Mouse (Mus musculus) forebrain, postnatal 0 days (tissue): ENCODE data around the gene Tmem135. TPM values are rescaled to one million over a fixed set of nuclear protein-coding genes. Genes with fewer than 3 reads are reported as not detected.

Source experiments
- ATAC-seq: fragments of 200-750 bp; cut with Nextera tagmentation; 2 replicates; pipeline ENCODE4 v1.8.0; 2017; ENCODE audit warnings: mild to moderate bottlenecking, moderate library complexity
- DNase-seq: peaks from one replicate; pipeline ENCODE4 v3.0.0-alpha.2; 2015
- H3K27ac ChIP-seq: fragments of 300-500 bp; sonication (generic); 2 replicates; pipeline ENCODE4 v1.5.1; 2014; ENCODE audit warnings: low read depth, mild to moderate bottlenecking, antibody characterized with exemption, low read length, moderate library complexity, mixed read lengths
- H3K27me3 ChIP-seq: fragments of 300-500 bp; sonication (generic); 2 replicates; pipeline ENCODE4 v1.6.1; 2014; ENCODE audit warnings: mild to moderate bottlenecking, low read length, mixed read lengths; ENCODE audit not compliant: insufficient read depth
- H3K36me3 ChIP-seq: fragments of 300-500 bp; sonication (generic); 2 replicates; pipeline ENCODE4 v1.6.1; 2014; ENCODE audit warnings: mild to moderate bottlenecking, moderate library complexity; ENCODE audit not compliant: insufficient read depth
- H3K4me1 ChIP-seq: fragments of 300-500 bp; sonication (generic); 2 replicates; pipeline ENCODE4 v1.6.1; 2014; ENCODE audit warnings: antibody characterized with exemption; ENCODE audit not compliant: insufficient read depth
- H3K4me2 ChIP-seq: fragments of 300-500 bp; sonication (generic); 2 replicates; pipeline ENCODE4 v1.6.1; 2014; ENCODE audit warnings: low read depth, mild to moderate bottlenecking, moderate library complexity
- H3K4me3 ChIP-seq: fragments of 300-500 bp; sonication (generic); 2 replicates; pipeline ENCODE4 v1.5.1; 2014; ENCODE audit warnings: low read depth, low read length, mixed read lengths
- H3K9ac ChIP-seq: fragments of 300-500 bp; sonication (generic); 2 replicates; pipeline ENCODE4 v1.6.1; 2014; ENCODE audit warnings: mild to moderate bottlenecking
- H3K9me3 ChIP-seq: fragments of 300-500 bp; sonication (generic); 2 replicates; pipeline ENCODE4 v1.6.1; 2016; ENCODE audit warnings: low read length
- CTCF ChIP-seq: sonication (generic); IDR thresholded peaks from 2 replicates; pipeline ENCODE4 v1.5.1; 2016; ENCODE audit warnings: antibody characterized with exemption, control low read depth, low read depth
- WGBS: fragments of 180-500 bp; shearing (Covaris S2); extraction: QIAGEN DNeasy Blood & Tissue Kit; methylation state at CpG from one replicate; pipeline ENCODE4 v1.1.7; 2014; 5-methylcytosine and 5-hydroxymethylcytosine counted together
- polyA plus RNA-seq: library from polyadenylated mRNA; unstranded; fragments of >200 nt; fragmentation: Nextera tagmentation; extraction: Ambion mirVana; gene quantifications from 2 replicates; pipeline ENCODE4 v1.2.1, GENCODE M21; 2015
- total RNA-seq: library from RNA; depleted of rRNA; stranded (reverse); fragments of >200 nt; gene quantifications from 2 replicates; pipeline ENCODE4 v1.2.3, GENCODE M21; 2014

The Tmem135 gene
- total and polyA plus RNA-seq, 2 experiments from 2014 or later: 23.2 to 27.9 TPM

DNA sequence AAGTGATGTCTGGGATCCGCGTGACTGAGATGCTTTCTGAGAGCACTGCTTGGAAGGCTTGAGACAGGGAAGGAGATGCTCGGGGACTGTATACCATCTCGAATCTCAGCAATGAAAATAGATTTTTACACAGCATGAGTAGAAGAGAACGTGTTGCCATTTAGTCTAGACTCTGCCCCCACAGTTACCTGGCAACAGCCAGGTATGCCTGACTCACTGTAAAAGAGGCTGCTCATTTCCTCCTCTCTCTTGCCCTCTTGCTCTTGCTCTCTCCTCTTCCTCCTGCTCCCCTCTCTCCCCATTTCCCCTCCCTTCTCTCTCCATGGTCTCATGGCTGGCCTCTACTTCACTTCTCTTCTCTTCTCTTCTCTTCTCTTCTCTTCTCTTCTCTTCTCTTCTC lies 20.6 kb upstream of the Tmem135 start:
- Histone ChIP-seq H3K27ac (no peak overlapping the region), H3K9me3 (no peaks in the 10 kb centered on the region), H3K36me3 (no peaks in the 10 kb centered on the region), H3K4me1 (no peaks in the 10 kb centered on the region), H3K4me2 (no peak overlapping the region), H3K9ac (no peak overlapping the region), H3K27me3 (no peaks in the 10 kb centered on the region), H3K4me3 (no peak overlapping the region)
- ATAC-seq (peak; percentile 40; the same call in 1 of the 2 replicates), DNase-seq (no peak)
- no peak for TF ChIP-seq CTCF
- 80% methylated on average over 5 of the region's 5 CpGs for WGBS

- TF ChIP-seq CTCF: no peak
Measured at GRCm38 (mm10) chr7:89423688-89424255, 19.8 kb upstream of the Tmem135 start.

DNA sequence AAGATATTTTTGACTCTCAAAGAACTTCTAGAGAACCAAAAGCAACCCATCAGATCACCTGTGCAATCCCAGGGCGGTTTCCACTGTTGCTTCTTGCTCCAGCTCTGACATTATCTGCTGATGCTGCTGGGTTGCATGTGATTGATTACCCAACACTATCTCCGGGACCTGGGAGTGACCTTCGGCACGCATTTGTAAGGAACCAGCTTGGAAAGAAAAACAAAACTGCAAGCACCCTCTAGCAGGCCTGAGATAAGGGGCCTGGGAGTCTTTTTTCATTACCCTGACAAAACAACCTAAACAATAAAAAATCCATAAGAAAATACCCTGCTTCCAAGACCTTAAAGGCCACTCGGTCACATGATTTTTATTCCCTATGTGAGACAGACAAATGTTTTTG lies 19.2 kb upstream of the Tmem135 start:
- no peak for TF ChIP-seq CTCF
- no peaks in the 10 kb centered on the region for H3K4me1 ChIP-seq
- no peak overlapping the region for H3K4me3 ChIP-seq
- no peaks in the 10 kb centered on the region for H3K27me3 ChIP-seq
- H3K9me3 ChIP-seq: no peaks in the 10 kb centered on the region
- H3K36me3 ChIP-seq: no peaks in the 10 kb centered on the region
- 53% methylated on average over 5 of the region's 5 CpGs for WGBS
- no peak overlapping the region for H3K4me2 ChIP-seq
- ATAC-seq (no peak), DNase-seq (no peak)
- no peak overlapping the region for H3K9ac ChIP-seq
- H3K27ac ChIP-seq: no peak overlapping the region

More at GRCm38 (mm10) chr7:89423688-89424255, 19.8 kb upstream of the Tmem135 start:
- Histone ChIP-seq H3K4me1 (no peaks in the 10 kb centered on the region), H3K27ac (no peak overlapping the region), H3K4me2 (no peak overlapping the region), H3K4me3 (no peak overlapping the region), H3K27me3 (no peaks in the 10 kb centered on the region), H3K9me3 (no peaks in the 10 kb centered on the region), H3K36me3 (no peaks in the 10 kb centered on the region), H3K9ac (no peak overlapping the region)
- WGBS: 63% methylated on average over 8 of the region's 8 CpGs
- ATAC-seq (no peak), DNase-seq (no peak)

DNA sequence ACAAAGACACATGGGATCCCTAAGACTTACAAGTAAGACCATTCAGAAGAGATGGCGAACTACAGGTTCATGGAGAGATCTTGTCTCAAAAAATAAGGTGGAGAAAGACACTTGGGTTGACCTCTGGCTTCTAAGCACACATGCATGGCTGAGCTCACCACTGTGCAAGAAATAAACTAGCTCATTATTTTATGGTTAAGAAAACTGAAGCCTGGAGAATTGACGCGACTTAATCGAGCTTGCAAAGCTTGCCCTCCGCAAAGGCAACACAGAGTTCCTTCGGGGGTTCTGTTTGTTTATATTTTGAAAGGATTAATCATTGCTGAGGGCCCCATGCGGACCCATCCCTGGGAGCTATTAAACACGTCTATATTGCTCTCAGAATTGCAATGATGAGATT lies 18.6 kb upstream of the Tmem135 start:
- Histone ChIP-seq H3K9ac (no peak overlapping the region), H3K36me3 (no peaks in the 10 kb centered on the region), H3K4me2 (no peak overlapping the region), H3K27me3 (no peaks in the 10 kb centered on the region), H3K4me3 (no peak overlapping the region), H3K4me1 (no peaks in the 10 kb centered on the region), H3K27ac (no peak overlapping the region), H3K9me3 (no peaks in the 10 kb centered on the region)
- TF ChIP-seq CTCF: no peak
- DNase-seq (no peak), ATAC-seq (no peak)
- 54% methylated on average over 8 of the region's 8 CpGs for WGBS

- H3K9me3 ChIP-seq: no peaks in the 10 kb centered on the region
- no peaks in the 10 kb centered on the region for H3K36me3 ChIP-seq
- ATAC-seq (no peak), DNase-seq (no peak)
- 92% methylated on average over 5 of the region's 5 CpGs for WGBS
- TF ChIP-seq CTCF: no peak
- no peaks in the 10 kb centered on the region for H3K4me1 ChIP-seq
- no peak overlapping the region for H3K27ac ChIP-seq
- H3K27me3 ChIP-seq: no peaks in the 10 kb centered on the region
- no peak overlapping the region for H3K4me3 ChIP-seq
- H3K4me2 ChIP-seq: no peak overlapping the region
- H3K9ac ChIP-seq: no peak overlapping the region
Measured at GRCm38 (mm10) chr7:89421294-89421693, 17.3 kb upstream of the Tmem135 start.

DNA sequence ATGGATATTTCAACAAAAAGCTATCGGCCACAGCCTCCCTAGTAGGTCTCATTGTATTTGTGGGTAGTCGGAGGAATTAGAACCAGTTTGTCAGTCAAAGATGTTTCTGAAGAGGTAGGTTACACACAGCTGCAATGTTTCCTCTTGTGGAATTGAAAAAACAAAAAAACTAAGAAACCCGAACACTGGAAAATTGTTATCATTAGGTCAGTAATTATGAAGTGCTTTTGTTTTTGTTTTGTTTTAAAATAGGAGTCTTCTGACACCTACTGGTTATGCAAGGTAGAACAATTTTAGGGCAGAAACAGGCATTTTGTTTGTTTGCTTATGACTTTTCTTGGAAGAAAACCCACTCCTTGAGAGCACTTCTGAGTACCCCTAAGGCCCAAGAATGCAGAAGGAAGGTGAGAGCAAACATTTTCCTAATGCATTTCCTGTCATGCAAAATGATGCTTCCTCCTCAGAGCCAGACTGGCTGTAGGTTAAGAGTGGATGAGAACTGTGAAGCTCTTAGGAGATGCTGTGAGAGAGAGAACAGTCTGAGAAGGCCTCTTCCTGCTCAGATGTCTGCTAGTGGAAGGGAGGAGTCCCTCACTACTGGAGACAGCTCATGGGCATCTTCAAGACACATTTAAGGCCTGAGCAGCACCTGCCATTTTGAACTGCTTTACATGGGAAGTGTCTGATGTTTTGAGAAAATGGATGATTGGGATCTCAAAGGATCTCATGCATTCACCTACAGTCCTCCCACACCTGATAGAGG lies 15.1 kb upstream of the Tmem135 start:
- Histone ChIP-seq H3K9me3 (no peaks in the 10 kb centered on the region), H3K4me1 (no peaks in the 10 kb centered on the region), H3K27me3 (no peaks in the 10 kb centered on the region), H3K4me2 (no peak overlapping the region), H3K4me3 (no peak overlapping the region), H3K27ac (no peak overlapping the region), H3K36me3 (no peaks in the 10 kb centered on the region), H3K9ac (no peak overlapping the region)
- ATAC-seq (peak; percentile 18; the same call in 1 of the 2 replicates), DNase-seq (peak; percentile 61)
- 47% methylated on average over 3 of the region's 3 CpGs for WGBS
- TF ChIP-seq CTCF: peak; percentile 69

DNA sequence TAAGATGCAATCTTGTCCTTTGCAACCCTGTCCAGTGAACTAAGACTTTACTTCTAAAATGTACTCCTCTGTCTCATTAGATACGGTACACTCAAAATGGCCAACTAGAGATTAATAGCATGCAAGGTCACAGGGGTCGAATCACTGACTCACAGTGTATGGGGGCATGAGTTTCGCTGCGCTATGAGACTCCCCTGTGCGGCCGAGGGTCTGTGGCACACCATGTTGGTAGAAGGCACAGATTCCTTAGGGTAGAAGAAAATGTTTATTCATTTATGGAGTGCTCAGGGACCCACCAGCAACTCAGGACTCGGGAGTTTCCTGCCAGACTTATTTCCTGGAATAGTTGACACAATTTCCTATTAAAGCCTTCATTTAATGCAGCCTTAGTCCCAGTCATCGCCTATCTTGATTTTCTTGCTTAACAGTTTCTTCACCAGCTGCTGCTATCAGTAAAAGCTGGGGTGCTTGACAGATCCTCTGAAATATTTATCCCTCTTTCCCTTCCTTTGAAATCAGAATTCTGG lies 14.2 kb upstream of the Tmem135 start:
- Histone ChIP-seq H3K27me3 (no peaks in the 10 kb centered on the region), H3K36me3 (no peaks in the 10 kb centered on the region), H3K27ac (no peak overlapping the region), H3K4me3 (no peak overlapping the region), H3K9ac (no peak overlapping the region), H3K9me3 (no peaks in the 10 kb centered on the region), H3K4me1 (no peaks in the 10 kb centered on the region), H3K4me2 (no peak overlapping the region)
- DNase-seq (no peak), ATAC-seq (no peak)
- 76% methylated on average over 8 of the region's 8 CpGs for WGBS
- TF ChIP-seq CTCF: no peak
